ENCODE assay signal across 10 mouse cellular contexts in genomic region chr12:100455453-100455852, GRCm38 (mm10).
DNase-seq lines count a peak whose midpoint lies in the region; ATAC-seq lines count a peak whose summit lies in the region.
"Had no signal": no experiment of that assay in that cellular context is flagged by ENCODE, and none has a peak within 500 bp of the region (broad histone marks: within the 10 kb centered on the region; RNA-seq: fewer than 3 reads in every experiment).

No protein-coding gene starts in this region.

- H3K4me1 ChIP-seq in heart, embryonic 14.5 days (ENCODE audit: control insufficient read depth in 2 of 2, insufficient read depth in 2 of 2, low read length in 2 of 2): peaks cover 13 to 15% of the 10 kb centered on the region in 2 experiments

- DNase-seq in adrenal gland, adult (ENCODE audit: inconsistent age in 2 of 2, low spot score in 1 of 2): peak; percentile 75 to 85
- DNase-seq in adrenal gland, adult 18-20 months (ENCODE audit: low spot score in 2 of 2): no peak
- peak; percentile 52 for DNase-seq in 416B (ENCODE audit: low read depth)
- peak; percentile 81 for DNase-seq in cerebellum, adult 9-11 months
- DNase-seq in right cerebral cortex, postnatal 14 days: no peak
- no peak for DNase-seq in layer of hippocampus, adult 11-12 months (ENCODE audit: low spot score)
- no peak for DNase-seq in ovary, adult 18-20 months (ENCODE audit: low spot score)
- DNase-seq: thymus, postnatal 25 days had no signal

- peak overlapping the region; percentile 79 to 90 for H3K27ac ChIP-seq in heart, embryonic 14.5 days (replicated peaks in 1 of 2; ENCODE audit: control insufficient read depth in 1 of 2, insufficient read depth in 1 of 2, low read depth in 2 of 2, low read length in 2 of 2)
- H3K27ac ChIP-seq: embryonic facial prominence, embryonic 13.5 days had no signal

- 30% methylated on average over 2 of the region's 2 CpGs for WGBS in heart, embryonic 14.5 days

- H3K36me3 ChIP-seq in heart, embryonic 14.5 days (ENCODE audit: control insufficient read depth, insufficient read depth, low read length): peaks cover 6% of the 10 kb centered on the region; the same call in 1 of the 2 replicates

- H3K27me3 ChIP-seq in heart, embryonic 14.5 days (ENCODE audit: control insufficient read depth, insufficient read depth, low read length): no peaks in the 10 kb centered on the region
- H3K27me3 ChIP-seq: embryonic facial prominence, embryonic 13.5 days had no signal

- H3K4me3 ChIP-seq in heart, embryonic 14.5 days (ENCODE audit: control insufficient read depth in 1 of 2, insufficient read depth in 1 of 2, low read depth in 1 of 2, low read length in 2 of 2): no peak overlapping the region
- H3K4me3 ChIP-seq: embryonic facial prominence, embryonic 13.5 days had no signal

- peak overlapping the region; percentile 45; the same call in 1 of the 2 replicates for H3K4me2 ChIP-seq in heart, embryonic 14.5 days (ENCODE audit: low read length)
- H3K4me2 ChIP-seq: embryonic facial prominence, embryonic 13.5 days had no signal

- ATAC-seq in heart, embryonic 14.5 days (ENCODE audit: insufficient number of reproducible peaks, insufficient read depth, low FRiP score, low read depth): peak; percentile 82

- peak overlapping the region; percentile 42; the same call in 1 of the 2 replicates for H3K9ac ChIP-seq in heart, embryonic 14.5 days (ENCODE audit: low read length)
- H3K9ac ChIP-seq: embryonic facial prominence, embryonic 13.5 days had no signal

- H3K9me3 ChIP-seq in heart, embryonic 14.5 days (ENCODE audit: control insufficient read depth, low read length): no peaks in the 10 kb centered on the region
- H3K9me3 ChIP-seq: embryonic facial prominence, embryonic 13.5 days had no signal

Comparison
In these comparisons a context has a peak if more than half of its experiments do, and no peak if none do; other contexts are left out.
1. DNase-seq: peak in adrenal gland, adult (2 of 2), 416B (single experiment) and cerebellum, adult 9-11 months (single experiment); none in adrenal gland, adult 18-20 months (0 of 2), right cerebral cortex, postnatal 14 days (single experiment), layer of hippocampus, adult 11-12 months (single experiment) and ovary, adult 18-20 months (single experiment).